Mouse (Mus musculus) spleen, adult 2 months (tissue): ENCODE measurements at regions not wholly inside any gene's neighbourhood (a gene's known extent, or its start where the extent isn't known, plus 50 kb on each side); places are given as distances from the start of the nearest gene placed in this dataset.

Experiments
- CTCF ChIP-seq: fragments of 200-500 bp; IDR thresholded peaks from 2 replicates; pipeline ENCODE4 v1.5.1; 2011; ENCODE audit warnings: mild to moderate bottlenecking, inconsistent platforms; ENCODE audit not compliant: insufficient read depth, insufficient read length, insufficient replicate concordance; ENCODE audit errors: extremely low read depth
- POLR2A ChIP-seq: fragments of 200-500 bp; IDR thresholded peaks from 2 replicates; pipeline ENCODE4 v1.6.1; 2011; ENCODE audit warnings: low read depth, low read length, inconsistent platforms

- no peak for TF ChIP-seq POLR2A
- no peak for TF ChIP-seq CTCF
Observed at GRCm38 (mm10) chr6:12247975-12248374, 340.4 kb downstream of the Phf14 start.
